Mouse (Mus musculus): ENCODE measurements around the gene Trpm8.
A peak's percentile ranks its signal among the peaks of the same experiment; 100 is the strongest.

The Trpm8 gene

DNA sequence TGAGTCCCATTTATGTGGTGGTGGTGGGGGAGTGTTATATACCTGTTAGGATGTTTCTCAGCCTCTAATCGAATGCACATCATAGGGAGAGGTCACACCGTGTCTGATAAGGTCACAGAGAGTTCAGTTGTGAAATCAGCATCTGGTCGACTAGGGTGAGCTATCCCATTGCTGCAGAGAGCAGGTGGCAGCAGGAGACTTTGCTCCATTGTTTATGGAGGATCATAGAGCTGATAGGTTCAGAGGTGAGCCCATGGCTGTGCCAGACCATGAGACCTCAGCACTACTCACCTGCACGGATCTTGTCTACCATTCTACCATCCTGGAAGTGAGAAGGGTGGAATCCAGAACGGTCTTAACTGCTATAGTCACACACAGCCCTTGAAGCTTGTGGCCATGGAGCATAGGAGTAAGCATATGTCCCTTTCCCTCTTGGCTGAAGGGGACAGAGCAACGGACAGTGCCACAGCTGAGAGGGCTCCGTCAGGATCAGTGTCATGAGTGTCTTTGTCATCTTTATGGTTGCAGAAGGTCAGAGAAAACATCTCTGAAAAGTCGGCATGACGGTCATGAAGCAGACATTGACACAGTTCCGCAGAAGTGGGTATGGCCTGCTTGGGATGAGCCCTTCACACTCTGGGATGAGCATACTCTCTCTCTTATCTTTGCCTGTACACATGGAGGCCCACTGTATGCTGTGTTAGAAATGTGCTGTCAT is 6.9 kb downstream of the Trpm8 start:
- DNase-seq (ENCODE audit: low spot score in 2 of 2): no peak

DNA sequence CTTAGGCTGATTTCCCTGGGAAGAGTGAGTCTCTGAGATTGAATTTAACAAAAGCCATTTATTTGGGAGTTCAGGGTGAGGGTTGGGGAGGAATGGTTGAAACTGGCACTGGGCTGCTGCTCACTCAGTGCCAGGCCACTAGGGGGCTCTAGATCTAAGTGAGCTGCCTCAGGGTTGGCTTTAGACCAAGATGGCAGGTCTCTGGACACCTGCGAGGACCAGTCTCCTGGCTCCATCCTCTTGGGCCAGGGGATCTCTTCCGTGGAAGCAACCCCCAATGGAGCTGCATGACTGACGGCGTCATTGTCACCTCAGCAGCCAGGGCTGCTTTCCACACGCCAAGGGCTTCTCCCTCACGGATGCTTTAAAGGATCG is 7.5 kb downstream of the Trpm8 start:
- no peak for DNase-seq (ENCODE audit: low spot score in 2 of 2)

DNA sequence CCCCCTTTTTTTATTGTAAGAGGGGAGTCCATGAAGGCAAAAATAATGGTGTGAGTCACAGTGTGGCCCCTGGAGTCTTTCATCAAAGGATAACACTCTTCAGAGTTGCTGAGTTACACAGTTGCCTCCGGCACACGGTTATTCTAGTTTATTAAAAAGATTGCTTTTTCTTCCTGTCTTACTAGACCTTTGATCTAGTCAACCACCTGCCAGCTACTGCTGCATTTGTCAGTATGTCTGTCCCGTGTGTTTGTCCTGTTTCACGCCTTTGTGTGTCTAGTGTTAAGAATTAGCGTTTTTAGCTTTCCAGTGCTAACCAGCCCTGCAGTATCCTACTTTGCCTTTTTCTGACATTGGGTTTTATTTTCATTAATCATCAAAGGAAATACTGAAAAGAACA is 8.2 kb downstream of the Trpm8 start:
- no peak for DNase-seq (ENCODE audit: low spot score in 2 of 2)

DNA sequence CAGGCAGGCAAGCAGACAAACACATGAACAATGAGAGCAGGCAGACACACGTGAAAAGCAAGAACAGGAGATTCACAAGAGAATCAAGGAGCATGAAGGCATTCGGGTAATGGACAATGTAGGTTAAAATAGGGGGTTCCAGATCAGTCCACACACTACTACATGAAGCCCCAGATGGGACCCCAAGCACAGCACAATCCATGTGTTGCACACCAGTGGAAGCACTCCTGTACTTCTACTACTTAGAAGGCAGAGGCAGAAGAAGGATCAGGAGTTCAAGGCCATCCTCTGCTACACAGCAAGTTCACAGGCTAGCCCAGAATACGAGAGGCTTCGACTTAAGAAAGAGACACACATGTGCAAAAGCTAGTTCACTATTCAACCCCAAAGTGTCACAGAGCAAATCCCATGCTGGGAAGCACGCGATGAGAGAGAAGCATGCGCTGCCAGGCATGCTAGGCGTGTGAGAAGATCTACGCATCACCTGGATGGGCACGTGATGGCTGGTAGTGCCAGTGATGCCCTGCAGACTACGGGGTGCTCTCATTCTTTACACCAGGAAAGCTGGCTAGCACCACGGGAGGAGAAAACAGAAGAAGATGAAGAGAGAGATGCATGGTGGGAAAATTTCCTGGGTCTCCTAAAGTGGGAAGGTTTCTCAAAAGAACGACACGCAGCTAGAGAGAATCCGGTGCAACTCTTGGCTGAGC is 8.8 kb downstream of the Trpm8 start:
- DNase-seq (ENCODE audit: low spot score in 2 of 2): no peak

DNA sequence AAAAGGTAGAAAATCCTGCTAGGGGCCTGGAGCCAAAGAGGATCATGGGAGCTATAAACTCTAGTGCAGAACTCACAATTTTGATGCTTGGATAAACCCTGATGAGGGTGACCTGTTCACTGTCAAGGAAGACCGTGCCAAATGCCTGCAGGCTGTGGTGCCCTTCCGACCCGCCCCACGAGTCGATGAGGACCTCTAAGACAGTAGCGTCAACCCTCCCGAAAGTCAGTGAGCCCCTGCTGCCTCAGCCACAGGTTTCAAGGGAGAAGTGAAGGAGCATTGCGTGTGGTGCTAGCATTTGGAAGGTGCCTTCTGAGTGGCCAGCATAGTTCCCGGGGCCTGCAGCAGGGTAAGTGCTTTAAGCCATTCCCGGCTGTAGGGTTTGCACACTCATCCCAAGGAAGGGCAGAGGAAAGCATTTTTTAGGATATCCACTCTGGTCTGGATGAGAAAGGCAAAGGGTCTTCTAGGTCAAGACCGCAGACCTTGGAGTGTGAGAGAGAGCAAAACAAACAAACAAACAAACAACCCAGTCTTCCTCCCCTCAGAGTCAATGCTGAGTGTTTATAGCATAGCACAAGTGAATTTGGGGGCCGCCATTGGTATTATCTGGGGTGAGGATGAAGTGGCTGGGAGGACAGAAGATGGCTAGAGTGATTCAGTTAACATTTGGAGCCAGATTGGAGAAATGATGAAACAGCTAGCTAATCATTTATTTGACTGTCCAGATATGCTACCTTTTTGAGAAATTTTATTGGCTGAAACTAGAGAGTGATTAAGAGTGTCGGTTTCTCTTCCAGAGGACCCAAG is 9.6 kb downstream of the Trpm8 start:
- DNase-seq (ENCODE audit: low spot score in 2 of 2): no peak

DNA sequence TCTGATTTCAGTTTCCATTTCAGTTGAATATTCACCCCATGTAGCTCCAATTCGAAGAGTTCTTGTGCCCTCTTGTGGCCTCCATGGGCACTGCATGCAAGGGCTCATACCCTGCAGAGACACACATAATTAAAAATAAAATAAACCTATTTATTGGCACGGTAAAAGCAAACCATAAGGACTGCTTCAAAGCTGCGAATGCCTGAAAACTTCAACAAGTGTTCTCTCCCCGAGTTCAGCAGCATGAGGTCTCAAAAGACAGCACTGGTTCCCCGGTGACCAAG is 10.2 kb downstream of the Trpm8 start:
- DNase-seq (ENCODE audit: low spot score in 2 of 2): peak in 1 of 2 experiments; percentile 69

DNA sequence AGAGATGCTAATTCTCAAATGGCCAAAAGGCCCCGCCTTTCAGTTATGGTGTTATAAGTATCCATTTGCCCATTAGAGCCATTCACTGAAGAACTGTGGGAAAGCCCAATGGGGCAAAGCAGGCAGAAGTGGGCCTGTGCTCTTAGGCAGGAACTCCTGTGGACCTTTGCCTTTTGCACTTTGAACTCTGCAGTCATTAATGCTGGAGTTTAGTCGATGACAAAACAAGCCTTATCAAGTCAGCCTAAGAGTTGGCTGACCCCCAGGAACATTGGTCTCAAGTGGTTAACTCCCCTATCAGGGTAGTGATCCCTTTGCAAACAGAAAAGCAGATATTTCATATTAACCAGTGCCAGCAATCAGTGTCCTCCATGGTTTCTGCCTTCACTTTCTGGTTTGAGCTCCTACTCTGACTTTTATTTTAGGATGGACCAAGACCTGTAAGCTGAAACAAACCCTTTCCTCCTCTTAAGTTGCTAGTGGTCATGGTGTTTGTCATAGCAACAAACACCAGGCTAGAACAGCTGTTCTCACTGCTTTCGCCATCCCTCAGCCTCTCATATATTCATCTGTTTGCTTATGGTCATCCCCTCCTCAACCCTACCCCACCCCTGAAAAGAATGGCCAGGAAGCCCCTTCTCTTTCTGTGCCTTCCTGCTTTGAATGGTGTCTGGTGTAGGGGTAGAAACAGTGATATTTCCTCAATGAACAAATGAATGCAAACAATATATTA is 10.8 kb downstream of the Trpm8 start:
- no peak for DNase-seq (ENCODE audit: low spot score in 2 of 2)

DNA sequence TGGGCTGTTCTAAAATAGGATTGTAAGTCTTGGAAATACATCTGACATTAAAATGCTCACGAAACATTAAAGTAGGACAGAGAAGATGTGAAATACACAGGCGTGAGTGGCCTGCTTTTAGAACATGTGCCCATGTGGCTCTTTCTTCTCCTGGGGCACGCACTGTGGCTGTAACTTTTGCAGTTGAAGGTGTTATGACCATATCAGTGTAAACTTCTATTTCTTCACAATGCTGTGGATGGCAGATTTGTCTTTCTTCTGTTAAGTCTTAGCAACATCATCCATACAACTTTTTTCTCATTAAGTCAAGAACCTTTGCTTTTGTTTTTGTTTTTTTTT is 11.3 kb downstream of the Trpm8 start:
- DNase-seq (ENCODE audit: low spot score in 2 of 2): no peak

DNA sequence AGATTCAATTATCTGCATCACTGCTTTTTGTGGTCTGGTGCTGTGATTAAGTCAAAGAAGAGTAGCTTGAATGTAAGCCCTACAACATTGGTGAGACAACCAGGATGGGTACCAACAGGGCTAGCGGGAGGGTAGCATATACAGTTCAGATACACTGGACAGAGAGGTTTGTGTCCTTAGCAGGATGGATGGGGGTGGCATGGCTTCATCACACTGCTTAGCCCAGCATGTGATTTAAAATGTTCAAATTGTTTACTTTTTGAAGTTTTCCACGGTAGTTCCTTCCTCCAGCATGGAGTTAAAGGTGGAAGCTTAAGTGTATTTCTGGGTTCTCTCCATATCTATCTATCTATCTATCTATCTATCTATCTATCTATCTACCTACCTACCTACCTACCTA is 11.7 kb downstream of the Trpm8 start:
- DNase-seq (ENCODE audit: low spot score in 2 of 2): no peak

DNA sequence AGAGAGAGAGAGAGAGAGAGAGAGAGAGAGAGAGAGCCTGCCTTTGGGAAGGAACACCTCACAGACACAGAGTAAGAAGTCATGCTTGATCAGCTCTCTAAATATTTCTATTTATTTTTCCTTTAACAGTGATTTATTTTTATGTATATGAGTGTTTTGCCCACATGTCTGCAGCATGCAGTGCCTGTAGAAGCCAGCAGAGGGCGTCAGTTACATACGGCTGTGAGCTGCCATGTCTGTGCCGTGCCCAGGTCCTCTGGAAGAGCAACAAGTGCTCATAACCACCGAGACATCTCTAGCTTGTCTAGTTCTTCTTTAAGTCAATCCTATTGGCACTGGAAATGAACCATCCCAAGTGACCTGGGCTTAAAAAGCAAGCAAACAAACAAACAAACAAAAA is 12.5 kb downstream of the Trpm8 start:
- no peak for DNase-seq (ENCODE audit: low spot score in 2 of 2)

DNA sequence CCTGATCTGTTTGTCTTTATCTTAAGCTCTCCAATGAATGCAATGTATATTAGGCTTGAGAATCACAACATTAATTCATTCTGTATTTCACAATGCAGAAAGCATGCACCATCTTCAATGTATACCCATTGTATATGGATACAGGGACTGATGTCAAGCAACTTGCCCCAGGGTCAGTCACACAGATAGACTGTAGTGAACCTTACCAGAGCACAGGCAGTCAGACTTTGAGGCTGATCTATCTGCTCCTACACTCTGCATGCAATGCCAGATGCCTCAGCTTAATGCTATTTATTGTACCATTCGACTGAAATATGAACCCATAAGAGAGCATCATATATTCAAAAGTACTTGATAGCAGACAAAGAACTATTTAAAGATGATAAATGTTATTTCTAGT is 13.1 kb downstream of the Trpm8 start:
- DNase-seq (ENCODE audit: low spot score in 2 of 2): no peak

DNA sequence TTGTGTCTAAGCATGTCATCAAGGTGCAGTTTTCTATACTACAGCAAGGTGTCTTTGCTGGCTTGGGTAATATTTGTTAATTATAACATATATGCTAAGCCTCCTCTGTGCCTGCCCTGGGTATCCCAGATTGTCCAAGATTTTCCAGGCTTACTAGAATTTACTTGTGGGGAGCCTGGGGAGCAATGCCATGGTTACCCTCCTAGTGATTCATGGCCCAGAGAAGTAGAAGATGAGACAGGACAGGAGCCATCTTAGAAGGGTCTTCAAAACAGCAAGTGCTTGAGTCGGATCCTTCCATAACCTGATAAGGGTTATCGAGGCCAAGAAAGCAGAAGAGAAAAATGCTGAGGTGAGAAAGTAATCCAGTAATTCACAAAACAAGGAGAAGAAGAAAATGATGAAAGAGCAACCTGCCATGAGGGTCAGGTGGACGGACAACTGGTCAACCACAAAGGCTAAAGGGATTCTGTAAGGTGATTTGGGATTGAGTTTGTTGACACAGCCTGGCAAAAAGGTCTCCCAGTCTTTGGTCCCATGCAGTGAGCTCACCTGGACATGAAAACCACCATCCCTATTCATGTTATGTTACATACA is 14.0 kb downstream of the Trpm8 start:
- DNase-seq (ENCODE audit: low spot score in 2 of 2): no peak

DNA sequence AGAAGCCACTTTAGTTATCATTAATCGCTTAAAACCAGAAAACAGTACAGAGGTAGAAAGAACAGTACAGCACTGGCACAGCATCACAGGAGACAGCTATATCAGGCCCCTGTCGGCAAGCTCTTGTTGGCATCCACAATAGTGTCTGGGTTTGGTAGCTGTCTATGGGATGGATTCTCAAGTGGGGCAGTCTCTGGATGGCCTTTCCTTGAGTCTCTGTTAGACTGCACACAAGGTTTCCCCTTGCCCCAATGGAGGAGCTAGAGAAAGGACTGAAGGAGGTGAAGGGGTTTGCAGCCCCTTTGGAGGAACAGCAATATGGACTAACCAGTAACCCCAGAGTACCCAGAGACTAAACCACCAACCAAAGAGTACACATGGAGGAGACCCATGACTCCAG is 14.6 kb downstream of the Trpm8 start:
- DNase-seq (ENCODE audit: low spot score in 2 of 2): no peak

DNA sequence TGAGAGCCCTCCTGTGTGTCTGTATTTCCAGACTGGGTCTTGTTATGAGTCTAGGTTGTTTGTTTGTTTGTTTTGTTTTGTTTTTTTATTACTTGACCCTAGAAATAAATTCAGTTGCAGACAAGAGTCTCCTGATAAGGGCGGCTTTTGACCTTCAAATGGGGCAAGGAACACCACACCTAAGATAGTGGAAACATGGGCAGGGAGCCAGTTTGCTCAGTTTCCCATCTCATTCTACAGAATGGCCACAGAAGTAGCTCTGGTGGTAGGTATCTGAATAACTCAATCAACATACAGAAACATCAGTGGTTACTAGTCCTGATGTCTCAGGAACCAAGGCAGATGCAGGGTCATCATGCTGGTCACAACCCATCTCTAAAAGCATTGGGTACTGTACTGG is 17.2 kb downstream of the Trpm8 start:
- no peak for DNase-seq (ENCODE audit: low spot score in 2 of 2)

DNA sequence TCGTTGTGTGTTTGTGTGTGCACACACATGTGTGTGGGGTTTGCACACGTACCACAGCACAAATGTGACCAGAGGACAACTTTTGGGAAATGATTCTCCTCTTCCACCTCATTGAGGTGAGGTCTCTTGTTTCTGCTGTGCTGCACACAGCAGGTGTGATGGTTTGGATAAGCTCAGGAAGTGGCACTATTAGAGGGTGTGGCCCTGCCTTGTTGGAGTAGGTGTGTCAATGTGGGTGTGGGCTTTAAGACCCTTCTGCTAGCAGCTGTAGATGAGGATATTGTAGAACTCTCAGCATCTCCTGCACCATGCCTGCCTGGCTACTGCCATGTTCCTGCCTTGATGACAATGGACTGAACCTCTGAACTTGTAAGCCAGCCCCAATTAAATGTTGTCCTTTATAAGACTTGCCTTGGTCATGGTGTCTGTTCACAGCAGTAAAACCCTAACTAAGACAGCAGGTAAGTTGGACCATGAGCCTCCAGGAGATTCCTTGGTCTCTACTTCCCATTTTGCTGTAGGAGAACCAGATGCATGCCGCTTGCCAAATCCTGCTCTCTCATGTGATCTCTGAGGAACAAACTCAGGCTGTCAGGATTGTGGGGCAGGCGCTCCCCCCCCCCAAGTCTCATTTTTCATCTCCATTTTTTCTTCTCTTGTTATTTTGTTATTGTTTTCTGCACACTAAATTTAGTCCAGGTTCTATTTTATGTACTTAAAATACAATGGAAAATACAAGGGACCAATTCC is 18.9 kb downstream of the Trpm8 start:
- DNase-seq (ENCODE audit: low spot score in 2 of 2): no peak

DNA sequence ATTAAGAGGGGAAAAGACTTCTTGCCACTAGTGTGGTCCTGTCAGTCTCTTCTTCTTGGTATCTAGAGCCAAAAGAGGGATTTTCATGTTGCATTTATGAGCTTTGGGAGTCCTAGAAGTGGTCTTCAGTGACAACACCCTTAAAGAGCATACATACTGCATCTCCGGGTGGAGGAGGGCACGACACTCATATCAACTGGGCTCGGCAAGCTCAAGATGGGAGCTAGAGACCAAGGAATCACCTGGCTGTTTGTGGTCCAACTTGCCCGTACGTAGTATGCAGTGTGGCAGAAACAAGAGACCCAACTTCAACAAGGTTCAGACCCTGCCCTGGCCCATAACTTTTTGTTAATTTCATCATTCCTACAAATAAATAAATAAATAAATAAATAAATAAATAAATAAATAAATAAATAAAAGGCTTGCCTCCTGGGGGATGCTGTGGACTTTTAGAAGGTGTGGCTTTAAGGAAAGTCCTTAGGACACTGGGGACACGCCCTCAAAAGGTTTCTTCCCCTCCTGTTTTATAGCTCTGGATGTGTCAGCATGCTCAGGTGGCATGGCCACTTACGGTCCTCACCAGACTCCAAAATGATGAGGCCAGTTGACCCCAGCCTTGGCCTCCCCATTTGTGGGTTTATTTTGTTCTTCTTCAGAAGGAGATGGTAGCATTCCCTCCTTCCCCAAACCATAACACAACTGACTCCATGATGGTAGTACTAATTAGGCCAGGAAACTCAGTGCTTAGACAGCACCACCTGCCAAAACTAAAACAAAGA is 20.2 kb downstream of the Trpm8 start:
- no peak for DNase-seq (ENCODE audit: low spot score in 2 of 2)

DNA sequence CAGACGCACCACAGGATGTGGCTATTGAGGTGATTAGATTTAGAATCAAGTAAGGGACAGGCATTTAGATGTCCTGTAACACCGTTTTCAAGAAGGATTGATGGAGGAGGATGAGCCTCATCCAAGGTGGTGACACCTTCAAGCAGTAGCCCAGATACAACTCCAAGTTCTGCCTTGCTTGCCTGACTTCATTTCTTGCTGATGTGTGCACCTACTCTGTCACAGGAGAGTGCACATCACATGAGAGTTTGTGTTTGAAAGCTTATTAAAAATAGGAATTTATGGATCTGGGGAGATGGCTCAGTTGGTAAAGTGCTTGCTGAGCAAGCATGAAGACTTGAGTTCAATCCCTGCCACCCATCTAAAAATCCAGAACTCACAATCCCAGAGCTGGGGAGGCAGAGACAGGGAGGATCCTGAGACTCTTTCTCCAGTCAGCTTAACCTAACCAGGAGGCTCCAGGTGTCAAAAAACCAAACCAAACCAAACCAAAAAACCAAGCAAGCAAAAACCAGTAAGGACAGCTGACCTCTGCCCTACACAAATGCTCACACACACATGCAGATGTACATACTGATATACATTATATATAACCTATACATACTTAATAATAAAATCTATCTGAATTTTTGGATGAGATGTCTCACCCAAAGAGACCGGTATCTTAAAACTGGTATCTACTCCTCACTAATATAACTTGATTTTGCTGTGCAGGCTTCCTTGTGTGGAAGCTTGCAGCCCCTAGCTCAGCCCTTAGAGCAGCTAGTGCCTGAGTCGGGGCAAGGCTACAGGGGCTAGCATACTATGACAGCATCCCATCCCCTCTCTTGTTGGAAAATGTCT is 21.4 kb downstream of the Trpm8 start:
- no peak for DNase-seq (ENCODE audit: low spot score in 2 of 2)

DNA sequence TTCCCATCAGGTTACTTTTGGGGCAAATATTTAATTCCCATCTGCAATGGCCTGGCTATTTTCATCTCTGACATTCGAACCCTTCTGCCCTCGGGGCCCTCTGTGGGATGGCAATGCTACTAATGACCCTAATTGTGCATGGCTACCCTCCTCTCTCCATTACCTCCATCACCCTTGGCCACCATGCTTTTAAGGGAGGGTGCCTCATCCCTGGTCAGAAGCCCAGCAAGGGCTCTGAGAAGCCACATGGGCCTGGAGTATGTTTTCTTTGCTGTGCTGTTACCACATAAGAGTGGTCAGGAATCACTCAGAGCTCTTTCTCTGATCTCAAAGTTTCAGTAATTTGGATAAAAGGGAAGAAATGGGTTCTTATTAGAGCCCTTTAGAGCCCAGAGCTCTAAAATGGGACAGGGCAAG is 22.1 kb downstream of the Trpm8 start:
- DNase-seq (ENCODE audit: low spot score in 2 of 2): no peak

DNA sequence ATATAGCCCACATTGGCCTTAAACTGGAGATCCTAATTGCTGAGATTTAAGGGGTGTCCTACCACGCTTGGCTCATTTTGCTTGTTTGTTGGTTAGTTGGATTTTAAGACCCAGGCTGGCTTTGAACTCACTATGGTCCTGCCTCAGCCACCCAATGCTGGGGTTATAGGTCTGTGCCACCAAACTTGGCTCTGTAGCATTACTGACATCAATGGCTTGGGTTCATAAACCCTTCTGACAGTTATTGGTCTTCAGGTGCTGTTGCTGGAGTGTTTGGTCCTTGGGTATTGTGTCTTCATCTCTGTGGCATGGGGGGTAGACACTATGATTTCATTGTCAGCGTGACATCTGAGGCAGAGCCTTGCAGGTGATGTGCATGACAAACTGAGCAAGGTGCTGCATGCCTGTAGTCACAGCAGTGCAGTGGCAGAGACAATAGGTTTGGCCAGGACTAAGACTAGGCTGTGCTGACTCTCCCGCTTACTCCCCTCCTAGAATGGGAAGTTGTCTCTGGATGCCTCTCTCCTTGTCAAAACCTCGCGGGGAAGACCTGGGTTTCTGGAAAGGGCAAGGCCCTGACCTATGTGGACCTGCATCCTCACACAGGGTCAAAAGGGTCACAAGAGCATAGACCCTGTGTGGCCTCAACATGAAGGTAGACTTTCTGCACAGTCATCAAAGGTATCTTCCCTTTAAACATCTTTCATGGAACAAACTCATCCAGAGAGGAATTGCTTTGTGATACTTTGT is 23.0 kb downstream of the Trpm8 start:
- no peak for DNase-seq (ENCODE audit: low spot score in 2 of 2)
